Mouse (Mus musculus): ENCODE measurements around the gene Neo1. TPM values are rescaled to one million over a fixed set of nuclear protein-coding genes. Genes with fewer than 3 reads are reported as not detected.

The Neo1 gene
- polyA plus RNA-seq, 1 experiment, result 2.6 TPM

DNA sequence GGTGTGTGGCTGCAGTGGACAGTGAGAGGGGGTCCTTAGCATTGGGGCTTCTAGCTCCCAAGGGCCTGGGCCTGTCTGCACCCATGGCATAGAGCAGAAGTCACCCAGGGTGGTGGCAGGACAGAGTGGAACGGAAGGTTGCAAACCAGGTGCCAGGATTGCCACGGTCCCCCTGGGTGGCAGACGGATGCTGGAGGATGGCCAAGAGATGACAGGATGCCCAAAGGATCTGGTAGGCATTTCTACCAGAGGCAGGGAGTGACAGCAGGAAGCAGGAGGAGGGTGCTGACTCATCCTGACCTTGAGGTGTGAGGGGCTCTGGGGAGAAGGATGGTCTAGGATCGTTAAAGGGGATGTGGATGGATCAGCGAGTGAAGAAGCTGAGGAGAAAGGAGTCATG lies 197.7 kb downstream of the Neo1 start:
- TF ChIP-seq POLR2A (IDR thresholded peaks at IDR 0.05; ENCODE audit: borderline replicate concordance, control insufficient read depth, low read depth, low read length), result no peak
- H3K27ac ChIP-seq (ENCODE audit: control insufficient read depth, insufficient read depth, low read depth, low read length, poor library complexity), result no peak overlapping the region
- WGBS, result 71% methylated on average over 5 of the region's 5 CpGs
- no peaks in the 10 kb centered on the region for H3K4me1 ChIP-seq (ENCODE audit: control insufficient read depth, insufficient read depth, low read length)
- no peak overlapping the region for H3K4me3 ChIP-seq (replicated peaks; ENCODE audit: control insufficient read depth, low read depth, low read length)

DNA sequence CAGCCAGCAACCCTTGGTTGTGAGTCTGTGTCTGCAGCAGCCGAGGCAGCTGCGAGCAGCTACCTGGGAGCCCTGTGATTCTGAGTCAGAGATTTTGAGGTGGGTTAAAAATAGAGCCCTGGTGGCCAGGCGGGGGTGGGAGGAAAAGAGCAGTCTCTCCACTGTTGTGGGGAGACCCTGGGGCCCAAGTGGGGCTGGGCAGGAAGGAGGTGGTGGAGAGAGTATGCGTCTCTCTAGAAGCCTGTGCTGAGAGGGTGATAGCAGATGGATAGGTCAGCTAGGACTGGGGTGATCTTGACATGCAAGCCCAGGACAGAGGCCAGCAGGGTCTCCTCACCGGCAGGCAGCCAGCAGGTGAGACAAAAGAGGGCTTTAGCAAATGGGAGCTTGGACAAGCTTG lies 199.1 kb downstream of the Neo1 start:
- 16% methylated on average over 5 of the region's 5 CpGs for WGBS
- Histone ChIP-seq H3K4me1 (ENCODE audit: control insufficient read depth, insufficient read depth, low read length) (no peaks in the 10 kb centered on the region), H3K27ac (ENCODE audit: control insufficient read depth, insufficient read depth, low read depth, low read length, poor library complexity) (no peak overlapping the region), H3K4me3 (replicated peaks; ENCODE audit: control insufficient read depth, low read depth, low read length) (no peak overlapping the region)
- TF ChIP-seq CTCF (IDR thresholded peaks at IDR 0.05; ENCODE audit: control insufficient read depth, insufficient read depth, low read length) (no peak), POLR2A (IDR thresholded peaks at IDR 0.05; ENCODE audit: borderline replicate concordance, control insufficient read depth, low read depth, low read length) (no peak)

DNA sequence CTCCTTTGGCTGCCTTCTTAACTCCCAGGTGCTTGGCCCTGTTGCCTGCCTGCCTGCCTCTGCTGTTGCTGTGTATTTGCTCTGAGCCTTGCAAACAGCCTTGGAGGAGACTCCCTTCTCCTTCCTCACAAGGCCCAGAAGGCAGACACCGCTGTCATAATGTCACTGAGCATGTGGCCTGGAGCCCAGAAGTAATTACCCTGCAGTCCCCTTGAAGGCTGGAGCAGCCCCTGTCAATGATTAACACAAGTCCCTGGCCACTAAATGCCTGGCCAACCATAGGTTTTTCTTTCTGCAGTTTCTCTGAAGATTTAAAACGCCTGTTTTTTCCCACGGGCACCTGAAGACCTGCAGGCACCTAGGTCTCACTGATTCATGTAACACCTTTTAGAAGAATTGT lies 203.3 kb downstream of the Neo1 start:
- TF ChIP-seq POLR2A (IDR thresholded peaks at IDR 0.05; ENCODE audit: borderline replicate concordance, control insufficient read depth, low read depth, low read length) (no peak), CTCF (IDR thresholded peaks at IDR 0.05; ENCODE audit: control insufficient read depth, insufficient read depth, low read length) (no peak)

DNA sequence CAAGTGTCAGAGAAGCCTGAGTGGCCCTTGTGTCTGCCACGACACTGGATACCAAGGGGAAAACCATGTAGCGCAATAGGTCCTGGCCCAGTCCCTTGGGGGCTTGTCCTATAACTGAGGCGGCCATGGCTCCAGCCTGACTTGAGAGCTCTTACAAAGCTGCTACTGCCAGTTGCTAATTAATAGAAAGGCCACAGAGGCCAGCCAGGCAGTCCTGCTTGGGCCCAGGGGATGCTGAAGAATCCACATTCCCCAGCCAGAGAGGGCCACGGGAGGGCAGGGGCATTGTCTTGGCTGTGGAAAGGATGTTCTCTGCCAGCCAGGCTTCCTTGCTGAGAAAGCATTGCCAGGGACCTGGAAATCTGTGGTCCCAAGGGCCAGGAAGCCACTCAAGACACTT lies 206.6 kb downstream of the Neo1 start:
- no peak for TF ChIP-seq POLR2A (IDR thresholded peaks at IDR 0.05; ENCODE audit: borderline replicate concordance, control insufficient read depth, low read depth, low read length)
- TF ChIP-seq CTCF (IDR thresholded peaks at IDR 0.05; ENCODE audit: control insufficient read depth, insufficient read depth, low read length), result no peak
- Histone ChIP-seq H3K4me3 (replicated peaks; ENCODE audit: control insufficient read depth, low read depth, low read length) (no peak overlapping the region), H3K4me1 (ENCODE audit: control insufficient read depth, insufficient read depth, low read length) (no peaks in the 10 kb centered on the region), H3K27ac (ENCODE audit: control insufficient read depth, insufficient read depth, low read depth, low read length, poor library complexity) (no peak overlapping the region; the same call in 1 of the 2 replicates)
- 78% methylated on average over 4 of the region's 4 CpGs for WGBS

More for the DNA sequence above, 203.3 kb downstream of the Neo1 start:
- 75% methylated on average over 3 of the region's 3 CpGs for WGBS
- Histone ChIP-seq H3K27ac (ENCODE audit: control insufficient read depth, insufficient read depth, low read depth, low read length, poor library complexity) (no peak overlapping the region), H3K4me1 (ENCODE audit: control insufficient read depth, insufficient read depth, low read length) (no peaks in the 10 kb centered on the region), H3K4me3 (replicated peaks; ENCODE audit: control insufficient read depth, low read depth, low read length) (no peak overlapping the region)

Other genes with a start within 250 kb of the Neo1 start
- gene Hcn4, start 213.0 kb downstream of the Neo1 start, polyA plus RNA-seq (2011; ENCODE audit: insufficient read depth, insufficient read length, low replicate concordance, missing spikeins), result not detected in 2 replicates